Mouse (Mus musculus) hindlimb bud, embryonic 11.5 days (tissue): ENCODE measurements around the gene Ube2e2.

Experiments used
- DNase-seq: peaks from one replicate; pipeline ENCODE4 v3.0.0-alpha.2; 2012; ENCODE audit warnings: low read depth, low spot score; ENCODE audit errors: extremely low spot score

Gene Ube2e2

GRCm38 (mm10) chr14:18893947-18894445 is at the start of gene Ube2e2:
TSS of gene Ube2e2 (minus strand) at chr14:18894267.
- DNase-seq: no peak

GRCm38 (mm10) chr14:18940068-18940467 is 46.0 kb upstream of the Ube2e2 start:
- DNase-seq: no peak

- DNase-seq: no peak
Measured at GRCm38 (mm10) chr14:18903553-18903952, 9.5 kb upstream of the Ube2e2 start.

GRCm38 (mm10) chr14:18893121-18893946 is 733 bp downstream of the Ube2e2 start:
- DNase-seq: peak; percentile 20

- DNase-seq: no peak
Measured at GRCm38 (mm10) chr14:18889571-18889970, 4.5 kb downstream of the Ube2e2 start.

- DNase-seq: no peak
Measured at GRCm38 (mm10) chr14:18882493-18882892, 11.6 kb downstream of the Ube2e2 start.

GRCm38 (mm10) chr14:18870716-18871115 is 23.4 kb downstream of the Ube2e2 start:
- DNase-seq: no peak

GRCm38 (mm10) chr14:18828661-18829060 is 65.4 kb downstream of the Ube2e2 start:
- no peak for DNase-seq

- DNase-seq: no peak
Measured at GRCm38 (mm10) chr14:18826753-18827152, 67.3 kb downstream of the Ube2e2 start.

GRCm38 (mm10) chr14:18820713-18821112 is 73.4 kb downstream of the Ube2e2 start:
- no peak for DNase-seq

GRCm38 (mm10) chr14:18796857-18797256 is 97.2 kb downstream of the Ube2e2 start:
- DNase-seq: no peak

GRCm38 (mm10) chr14:18795787-18796186 is 98.3 kb downstream of the Ube2e2 start:
- DNase-seq: no peak

- no peak for DNase-seq
Measured at GRCm38 (mm10) chr14:18778993-18779675, 114.9 kb downstream of the Ube2e2 start.

GRCm38 (mm10) chr14:18778241-18778640 is 115.8 kb downstream of the Ube2e2 start:
- DNase-seq: no peak

GRCm38 (mm10) chr14:18776132-18776531 is 117.9 kb downstream of the Ube2e2 start:
- DNase-seq: no peak

- DNase-seq: no peak
Measured at GRCm38 (mm10) chr14:18773724-18774123, 120.3 kb downstream of the Ube2e2 start.

- DNase-seq: no peak
Measured at GRCm38 (mm10) chr14:18759601-18760356, 134.3 kb downstream of the Ube2e2 start.

- no peak for DNase-seq
Measured at GRCm38 (mm10) chr14:18758595-18759532, 135.2 kb downstream of the Ube2e2 start.

GRCm38 (mm10) chr14:18758003-18758402 is 136.1 kb downstream of the Ube2e2 start:
- no peak for DNase-seq

GRCm38 (mm10) chr14:18755410-18755809 is 138.7 kb downstream of the Ube2e2 start:
- no peak for DNase-seq
